Mouse (Mus musculus): ENCODE results near the gene Zfp639.

GRCm38 (mm10) chr3:32495856-32496710 lies 14.0 kb upstream of the Zfp639 start:
- TF ChIP-seq CTCF (IDR thresholded peaks at IDR 0.05; ENCODE audit: low read depth, low read length) (no peak), POLR2A (IDR thresholded peaks at IDR 0.05; ENCODE audit: insufficient read depth, low read length) (no peak)

All from ES-Bruce4 (cell line).